Mouse (Mus musculus): ENCODE measurements around the gene Macf1. TPM values are rescaled to one million over a fixed set of nuclear protein-coding genes. Genes with fewer than 3 reads are reported as not detected.

The Macf1 gene
- polyA plus RNA-seq (2015; fragmentation: Nextera tagmentation; extraction: Ambion mirVana) = 47.1 and 58.8 TPM in 2 replicates

GRCm38 (mm10) chr4:123684260-123684659 lies at the start of gene Macf1:
TSS of gene Macf1 (minus strand) at chr4:123684360.
- no peak for ATAC-seq (replicated peaks; ENCODE audit: extremely low read depth, insufficient read depth, low FRiP score)
- Histone ChIP-seq H3K9me3 (replicated peaks; ENCODE audit: control insufficient read depth, low read length) (no peaks in the 10 kb centered on the region), H3K4me2 (ENCODE audit: low read depth, low read length) (no peak within 1 kb of the TSS), H3K4me3 (ENCODE audit: low read length) (no peak within 1 kb of the TSS), H3K9ac (ENCODE audit: low read length) (no peak within 1 kb of the TSS), H3K27ac (ENCODE audit: low read length) (no peak within 1 kb of the TSS), H3K4me1 (ENCODE audit: control insufficient read depth, insufficient read depth, low read length) (peaks cover 26% of the 10 kb centered on the region), H3K36me3 (ENCODE audit: control insufficient read depth, insufficient read depth) (no peaks in the 10 kb centered on the region), H3K27me3 (ENCODE audit: control insufficient read depth, insufficient read depth, low read length) (no peaks in the 10 kb centered on the region; the same call in 1 of the 2 replicates)
- WGBS = 80% methylated on average over 3 of the region's 3 CpGs

GRCm38 (mm10) chr4:123733532-123733931 lies 49.4 kb upstream of the Macf1 start:
- WGBS = 88% methylated on average over 9 of the region's 9 CpGs
- Histone ChIP-seq H3K9me3 (replicated peaks; ENCODE audit: control insufficient read depth, low read length) (no peaks in the 10 kb centered on the region), H3K4me1 (ENCODE audit: control insufficient read depth, insufficient read depth, low read length) (no peaks in the 10 kb centered on the region), H3K4me3 (ENCODE audit: low read length) (no peak overlapping the region), H3K27ac (ENCODE audit: low read length) (no peak overlapping the region), H3K27me3 (ENCODE audit: control insufficient read depth, insufficient read depth, low read length) (no peaks in the 10 kb centered on the region), H3K36me3 (ENCODE audit: control insufficient read depth, insufficient read depth) (peaks cover 28% of the 10 kb centered on the region), H3K9ac (ENCODE audit: low read length) (no peak overlapping the region), H3K4me2 (ENCODE audit: low read depth, low read length) (no peak overlapping the region)
- no peak for ATAC-seq (replicated peaks; ENCODE audit: extremely low read depth, insufficient read depth, low FRiP score)

DNA sequence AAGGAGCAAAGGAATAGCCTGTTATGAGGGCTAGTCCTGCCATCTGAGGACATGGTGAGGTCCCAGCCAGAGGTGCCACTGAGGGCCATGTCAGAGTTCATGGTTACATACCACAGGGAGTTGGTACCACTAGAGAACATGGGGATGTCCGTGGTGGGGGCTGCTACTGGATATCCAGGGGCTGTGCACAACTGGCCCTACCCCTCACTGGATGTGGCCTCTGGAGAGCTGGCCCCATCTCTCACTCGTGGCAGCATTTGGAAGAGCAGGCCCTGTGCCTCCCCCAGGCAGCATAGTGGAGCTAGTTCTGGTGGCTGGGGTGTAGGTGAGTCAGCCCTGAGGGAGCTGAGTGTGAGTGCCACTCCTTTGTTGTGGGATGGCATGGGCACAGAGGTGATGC lies 48.8 kb upstream of the Macf1 start:
- Histone ChIP-seq H3K4me1 (ENCODE audit: control insufficient read depth, insufficient read depth, low read length) (no peaks in the 10 kb centered on the region), H3K27me3 (ENCODE audit: control insufficient read depth, insufficient read depth, low read length) (no peaks in the 10 kb centered on the region), H3K9me3 (replicated peaks; ENCODE audit: control insufficient read depth, low read length) (no peaks in the 10 kb centered on the region), H3K4me3 (ENCODE audit: low read length) (no peak overlapping the region), H3K4me2 (ENCODE audit: low read depth, low read length) (no peak overlapping the region), H3K9ac (ENCODE audit: low read length) (no peak overlapping the region), H3K27ac (ENCODE audit: low read length) (no peak overlapping the region), H3K36me3 (ENCODE audit: control insufficient read depth, insufficient read depth) (peaks cover 22% of the 10 kb centered on the region)
- 83% methylated on average over 2 of the region's 2 CpGs for WGBS
- no peak for ATAC-seq (replicated peaks; ENCODE audit: extremely low read depth, insufficient read depth, low FRiP score)

DNA sequence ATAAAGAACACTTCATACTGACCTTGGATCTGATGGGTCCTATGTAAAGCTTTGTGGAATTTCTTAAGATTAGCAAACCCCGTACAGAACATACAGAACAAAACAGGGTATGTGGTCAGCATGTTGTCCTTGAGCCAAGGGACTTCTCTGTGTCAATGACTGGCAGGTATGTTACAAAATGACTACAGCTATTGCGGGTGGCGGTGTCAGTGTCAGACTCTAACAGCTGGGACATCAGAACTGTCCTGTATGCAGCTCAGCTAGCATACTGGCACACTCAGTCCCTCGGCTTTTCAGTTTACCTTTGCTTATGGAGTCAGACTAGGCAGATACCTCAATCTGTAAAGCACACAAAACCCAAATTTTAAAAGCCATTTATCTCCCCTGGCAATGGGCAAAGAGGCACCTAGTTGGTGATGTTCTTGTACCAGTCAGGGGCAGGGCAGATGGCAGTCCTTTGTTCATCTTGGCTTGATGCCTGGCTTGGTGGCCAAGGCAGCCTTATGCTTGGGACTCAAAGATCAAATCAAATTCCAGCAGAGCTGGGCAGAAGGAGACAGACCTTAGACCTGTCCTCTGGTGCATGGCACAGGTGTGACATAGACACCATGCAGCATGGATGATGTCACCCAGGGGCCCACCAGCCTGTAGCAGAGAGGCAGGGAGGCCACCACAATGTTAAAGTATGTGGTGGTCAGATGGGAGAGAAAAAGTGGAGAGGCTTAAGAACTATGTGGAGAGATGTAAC lies 48.2 kb upstream of the Macf1 start:
- Histone ChIP-seq H3K9ac (ENCODE audit: low read length) (no peak overlapping the region), H3K9me3 (replicated peaks; ENCODE audit: control insufficient read depth, low read length) (no peaks in the 10 kb centered on the region), H3K27me3 (ENCODE audit: control insufficient read depth, insufficient read depth, low read length) (no peaks in the 10 kb centered on the region), H3K27ac (ENCODE audit: low read length) (no peak overlapping the region), H3K4me1 (ENCODE audit: control insufficient read depth, insufficient read depth, low read length) (no peaks in the 10 kb centered on the region), H3K4me2 (ENCODE audit: low read depth, low read length) (no peak overlapping the region), H3K36me3 (ENCODE audit: control insufficient read depth, insufficient read depth) (peaks cover 18% of the 10 kb centered on the region), H3K4me3 (ENCODE audit: low read length) (no peak overlapping the region)
- 86% methylated on average over 4 of the region's 4 CpGs for WGBS
- no peak for ATAC-seq (replicated peaks; ENCODE audit: extremely low read depth, insufficient read depth, low FRiP score)

DNA sequence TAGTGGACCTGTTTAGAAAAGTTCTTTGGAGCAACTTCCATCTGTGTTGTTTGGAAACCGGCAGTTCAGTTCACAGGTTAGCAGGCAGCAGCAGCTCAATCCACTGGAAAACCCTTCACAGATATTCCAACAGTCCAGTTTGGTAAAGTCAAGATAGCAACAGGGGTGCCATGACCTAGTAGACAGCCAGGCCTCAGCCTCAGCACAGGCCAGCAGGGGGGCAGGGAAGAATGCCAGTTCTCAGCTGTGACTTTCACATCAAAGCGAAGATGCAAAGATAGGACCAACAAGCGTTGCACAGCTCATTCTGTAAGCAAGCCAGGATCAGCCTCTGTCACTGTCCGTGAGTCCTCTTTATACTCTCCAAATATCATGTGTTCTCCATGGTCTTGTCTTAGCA lies 37.6 kb upstream of the Macf1 start:
- Histone ChIP-seq H3K27me3 (ENCODE audit: control insufficient read depth, insufficient read depth, low read length) (no peaks in the 10 kb centered on the region), H3K4me3 (ENCODE audit: low read length) (no peak overlapping the region), H3K36me3 (ENCODE audit: control insufficient read depth, insufficient read depth) (no peaks in the 10 kb centered on the region), H3K27ac (ENCODE audit: low read length) (no peak overlapping the region), H3K9ac (ENCODE audit: low read length) (no peak overlapping the region), H3K9me3 (replicated peaks; ENCODE audit: control insufficient read depth, low read length) (no peaks in the 10 kb centered on the region), H3K4me1 (ENCODE audit: control insufficient read depth, insufficient read depth, low read length) (peaks cover 5% of the 10 kb centered on the region; the same call in 1 of the 2 replicates), H3K4me2 (ENCODE audit: low read depth, low read length) (no peak overlapping the region)
- ATAC-seq (replicated peaks; ENCODE audit: extremely low read depth, insufficient read depth, low FRiP score) = no peak
- 74% methylated on average over 4 of the region's 4 CpGs for WGBS

GRCm38 (mm10) chr4:123718434-123718780 lies 34.2 kb upstream of the Macf1 start:
- peak; percentile 28; the same call in 1 of the 2 replicates for ATAC-seq (replicated peaks; ENCODE audit: extremely low read depth, insufficient read depth, low FRiP score)
- 20% methylated on average over 7 of the region's 7 CpGs for WGBS
- Histone ChIP-seq H3K9ac (ENCODE audit: low read length) (peak overlapping the region; percentile 70), H3K4me1 (ENCODE audit: control insufficient read depth, insufficient read depth, low read length) (peaks cover 7% of the 10 kb centered on the region), H3K27ac (ENCODE audit: low read length) (peak overlapping the region; percentile 83), H3K27me3 (ENCODE audit: control insufficient read depth, insufficient read depth, low read length) (no peaks in the 10 kb centered on the region), H3K4me3 (ENCODE audit: low read length) (peak overlapping the region; percentile 69), H3K9me3 (replicated peaks; ENCODE audit: control insufficient read depth, low read length) (no peaks in the 10 kb centered on the region), H3K36me3 (ENCODE audit: control insufficient read depth, insufficient read depth) (peaks cover 18% of the 10 kb centered on the region), H3K4me2 (ENCODE audit: low read depth, low read length) (peak overlapping the region; percentile 59)

- peak within 1 kb of the TSS; percentile 88 for H3K9ac ChIP-seq (ENCODE audit: low read length)
- H3K4me1 ChIP-seq (ENCODE audit: control insufficient read depth, insufficient read depth, low read length) = peaks cover 7% of the 10 kb centered on the region
- WGBS = under 1% methylated on average over 40 of the region's 40 CpGs
- H3K27ac ChIP-seq (ENCODE audit: low read length) = peak within 1 kb of the TSS; percentile 84
- peaks cover 20% of the 10 kb centered on the region for H3K36me3 ChIP-seq (ENCODE audit: control insufficient read depth, insufficient read depth)
- no peaks in the 10 kb centered on the region for H3K9me3 ChIP-seq (replicated peaks; ENCODE audit: control insufficient read depth, low read length)
- ATAC-seq (replicated peaks; ENCODE audit: extremely low read depth, insufficient read depth, low FRiP score) = peak; percentile 98
- H3K4me3 ChIP-seq (ENCODE audit: low read length) = peak within 1 kb of the TSS; percentile 69
- no peaks in the 10 kb centered on the region for H3K27me3 ChIP-seq (ENCODE audit: control insufficient read depth, insufficient read depth, low read length)
- H3K4me2 ChIP-seq (ENCODE audit: low read depth, low read length) = peak within 1 kb of the TSS; percentile 75
These were observed 33.6 kb upstream of the Macf1 start, which contains the start of gene Ndufs5 for GRCm38 (mm10) chr4:123717574-123718433. TSS of gene Ndufs5 (minus strand) at chr4:123718202.

DNA sequence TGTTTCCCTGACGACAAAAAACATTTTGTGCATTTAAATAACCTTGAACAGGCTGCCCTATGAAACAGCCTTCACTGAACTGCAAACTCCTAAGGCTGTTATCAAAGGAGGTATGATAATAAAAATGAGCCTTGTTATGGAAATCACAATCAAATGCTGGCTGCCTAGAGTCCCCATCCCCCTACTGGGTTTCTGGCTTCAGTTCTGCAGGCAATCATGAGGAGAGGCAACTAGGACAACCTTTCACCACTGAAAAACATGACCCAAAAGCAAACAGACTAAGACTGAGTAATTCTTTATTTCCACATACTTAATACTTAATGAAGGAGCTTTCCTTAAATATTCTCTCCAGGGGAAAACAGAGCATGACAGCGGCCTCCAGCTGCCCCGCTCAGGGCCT lies 28.3 kb upstream of the Macf1 start:
- 78% methylated on average over 1 of the region's 3 CpGs for WGBS
- Histone ChIP-seq H3K4me2 (ENCODE audit: low read depth, low read length) (no peak overlapping the region), H3K27me3 (ENCODE audit: control insufficient read depth, insufficient read depth, low read length) (no peaks in the 10 kb centered on the region), H3K9me3 (replicated peaks; ENCODE audit: control insufficient read depth, low read length) (no peaks in the 10 kb centered on the region), H3K4me3 (ENCODE audit: low read length) (no peak overlapping the region), H3K27ac (ENCODE audit: low read length) (no peak overlapping the region), H3K4me1 (ENCODE audit: control insufficient read depth, insufficient read depth, low read length) (peaks cover 2% of the 10 kb centered on the region; the same call in 1 of the 2 replicates), H3K9ac (ENCODE audit: low read length) (no peak overlapping the region), H3K36me3 (ENCODE audit: control insufficient read depth, insufficient read depth) (peaks cover 26% of the 10 kb centered on the region)
- ATAC-seq (replicated peaks; ENCODE audit: extremely low read depth, insufficient read depth, low FRiP score) = no peak

GRCm38 (mm10) chr4:123707340-123707739 lies 23.2 kb upstream of the Macf1 start:
- H3K9ac ChIP-seq (ENCODE audit: low read length) = no peak overlapping the region
- no peaks in the 10 kb centered on the region for H3K9me3 ChIP-seq (replicated peaks; ENCODE audit: control insufficient read depth, low read length)
- H3K4me3 ChIP-seq (ENCODE audit: low read length) = no peak overlapping the region
- no peaks in the 10 kb centered on the region for H3K4me1 ChIP-seq (ENCODE audit: control insufficient read depth, insufficient read depth, low read length)
- H3K27ac ChIP-seq (ENCODE audit: low read length) = no peak overlapping the region
- no peak for ATAC-seq (replicated peaks; ENCODE audit: extremely low read depth, insufficient read depth, low FRiP score)
- H3K4me2 ChIP-seq (ENCODE audit: low read depth, low read length) = no peak overlapping the region
- H3K36me3 ChIP-seq (ENCODE audit: control insufficient read depth, insufficient read depth) = peaks cover 4% of the 10 kb centered on the region; the same call in 1 of the 2 replicates
- 92% methylated on average over 5 of the region's 5 CpGs for WGBS
- H3K27me3 ChIP-seq (ENCODE audit: control insufficient read depth, insufficient read depth, low read length) = no peaks in the 10 kb centered on the region

Measured in heart, embryonic 16.5 days (tissue).